In the genomic region with DNA sequence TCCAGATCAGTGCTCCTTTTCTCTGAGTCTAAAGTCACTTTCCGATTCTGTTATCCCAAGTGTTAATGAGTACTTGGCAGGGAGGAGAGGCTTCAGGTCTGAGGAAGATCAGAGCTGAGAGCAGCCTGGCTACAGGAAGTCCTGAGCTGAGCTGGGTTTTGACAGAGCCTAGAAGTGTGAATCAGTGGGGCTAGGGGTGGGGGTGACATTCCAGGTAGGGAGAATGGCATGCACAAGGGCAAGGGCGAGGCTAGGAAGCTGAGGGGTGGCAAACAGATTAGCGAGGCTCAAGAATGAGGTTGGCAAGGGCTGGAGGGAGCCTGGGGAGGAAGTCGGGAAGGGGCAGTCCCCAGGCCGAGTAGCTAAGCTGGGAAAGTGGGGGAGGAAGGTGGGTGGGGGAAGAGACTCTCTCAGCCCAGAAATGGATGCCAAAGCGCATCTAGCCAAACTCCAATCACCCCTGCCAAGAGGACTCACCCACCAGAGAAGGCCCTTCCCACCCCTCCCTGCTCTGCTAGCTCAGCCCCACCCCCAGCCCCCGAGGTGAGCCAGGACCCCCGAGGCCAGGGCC, we compare ENCODE assay signal across 8 mouse cellular contexts. TPM values are rescaled to one million over a fixed set of nuclear protein-coding genes. Genes with fewer than 3 reads are reported as not detected.
A peak's percentile ranks its signal among the peaks of the same experiment; 100 is the strongest.
DNase-seq lines count a peak whose midpoint lies in the region; ATAC-seq lines count a peak whose summit lies in the region.

No protein-coding gene starts in this region.

- no peak overlapping the region for H3K4me3 ChIP-seq in midbrain, embryonic 10.5 days
- no peak overlapping the region for H3K4me3 ChIP-seq in midbrain, embryonic 14.5 days (replicated peaks; ENCODE audit: low read depth, low read length)
- H3K4me3 ChIP-seq in embryonic facial prominence, embryonic 10.5 days: no peak overlapping the region

- H3K27me3 ChIP-seq in midbrain, embryonic 10.5 days (ENCODE audit: low read depth, poor library complexity, severe bottlenecking): peaks cover 24% of the 10 kb centered on the region
- no peaks in the 10 kb centered on the region for H3K27me3 ChIP-seq in midbrain, embryonic 14.5 days (ENCODE audit: control insufficient read depth, insufficient read depth, low read length)
- H3K27me3 ChIP-seq in embryonic facial prominence, embryonic 10.5 days (replicated peaks; ENCODE audit: low read depth, poor library complexity, severe bottlenecking): peaks cover 9% of the 10 kb centered on the region

- H3K27ac ChIP-seq in midbrain, embryonic 10.5 days (replicated peaks): peak overlapping the region; percentile 39; the same call in 1 of the 2 replicates
- H3K27ac ChIP-seq in midbrain, embryonic 14.5 days (replicated peaks; ENCODE audit: low read depth, low read length): no peak overlapping the region
- H3K27ac ChIP-seq in embryonic facial prominence, embryonic 10.5 days (replicated peaks): peak overlapping the region; percentile 31; the same call in 1 of the 2 replicates

- 33% methylated on average over 8 of the region's 8 CpGs for WGBS in midbrain, embryonic 10.5 days
- WGBS in midbrain, embryonic 14.5 days: 27% methylated on average over 8 of the region's 8 CpGs
- 26% methylated on average over 8 of the region's 8 CpGs for WGBS in embryonic facial prominence, embryonic 10.5 days

- peaks cover 47% of the 10 kb centered on the region for H3K4me1 ChIP-seq in midbrain, embryonic 10.5 days
- H3K4me1 ChIP-seq in midbrain, embryonic 14.5 days (ENCODE audit: control insufficient read depth, insufficient read depth, low read length): 0 out of 2 replicates have a peak, but pooled peaks cover 2% of the 10 kb centered on the region
- peaks cover 51% of the 10 kb centered on the region for H3K4me1 ChIP-seq in embryonic facial prominence, embryonic 10.5 days

- H3K9me3 ChIP-seq in midbrain, embryonic 10.5 days (replicated peaks): no peaks in the 10 kb centered on the region
- no peaks in the 10 kb centered on the region for H3K9me3 ChIP-seq in midbrain, embryonic 14.5 days (ENCODE audit: control insufficient read depth, low read length)
- no peaks in the 10 kb centered on the region for H3K9me3 ChIP-seq in embryonic facial prominence, embryonic 10.5 days

- H3K4me2 ChIP-seq in midbrain, embryonic 14.5 days (ENCODE audit: low read length): no peak overlapping the region

- no peak for DNase-seq in midbrain, embryonic 10.5 days (ENCODE audit: low spot score)
- DNase-seq in midbrain, embryonic 14.5 days: no peak
- no peak for DNase-seq in embryonic facial prominence, embryonic 10.5 days (ENCODE audit: low spot score)
- DNase-seq in heart, postnatal 4 days: peak; percentile 58
- peak; percentile 79 to 91 for DNase-seq in lung, postnatal 4 days
- no peak for DNase-seq in embryo, embryonic 11 days
- no peak for DNase-seq in c-Kit-positive CD71-positive TER-119-positive erythroid progenitor cells, embryonic 14.5 days (ENCODE audit: low spot score)
- DNase-seq in layer of hippocampus, adult 8-10 months (ENCODE audit: low spot score in 2 of 2): no peak

- H3K36me3 ChIP-seq in midbrain, embryonic 10.5 days: no peaks in the 10 kb centered on the region
- H3K36me3 ChIP-seq in midbrain, embryonic 14.5 days (ENCODE audit: control insufficient read depth, insufficient read depth, low read length): no peaks in the 10 kb centered on the region
- H3K36me3 ChIP-seq in embryonic facial prominence, embryonic 10.5 days (replicated peaks): no peaks in the 10 kb centered on the region

- no peak for ATAC-seq in midbrain, embryonic 14.5 days (ENCODE audit: low FRiP score, low TSS enrichment)

- no peak overlapping the region for H3K9ac ChIP-seq in midbrain, embryonic 14.5 days (replicated peaks; ENCODE audit: low read length)

RNA-seq across cellular contexts. Expression of gene Hdac7, which starts 6.7 kb away (rescaled TPM):
- polyA plus RNA-seq in midbrain, embryonic 10.5 days (2016; fragmentation: Nextera tagmentation; extraction: Ambion mirVana): 23.9 and 24.7 TPM in 2 replicates
- 29.8 and 30.5 TPM in 2 replicates for polyA plus RNA-seq in midbrain, embryonic 14.5 days (2014; fragmentation: Nextera tagmentation; extraction: Ambion mirVana)
- 26.6 and 30.2 TPM in 2 replicates for polyA plus RNA-seq in embryonic facial prominence, embryonic 10.5 days (2016; fragmentation: Nextera tagmentation; extraction: Ambion mirVana)
- total RNA-seq in heart, postnatal 4 days (2021): 10 to 100 TPM; 51.6 to 52.0 TPM
- total RNA-seq in layer of hippocampus, adult 8-10 months (2022): 10 to 100 TPM; 28.0 to 41.5 (median 34.1) TPM

RNA-seq across cellular contexts. Expression of gene Slc48a1, which starts 59.3 kb away (rescaled TPM):
- polyA plus RNA-seq in midbrain, embryonic 10.5 days (2016; fragmentation: Nextera tagmentation; extraction: Ambion mirVana): 30.5 and 36.3 TPM in 2 replicates
- polyA plus RNA-seq in midbrain, embryonic 14.5 days (2014; fragmentation: Nextera tagmentation; extraction: Ambion mirVana): 72.9 and 100 TPM in 2 replicates
- 17.8 and 18.9 TPM in 2 replicates for polyA plus RNA-seq in embryonic facial prominence, embryonic 10.5 days (2016; fragmentation: Nextera tagmentation; extraction: Ambion mirVana)
- 10 to 100 TPM; 58.7 to 59.2 TPM for total RNA-seq in heart, postnatal 4 days (2021)
- total RNA-seq in layer of hippocampus, adult 8-10 months (2022): 100 to 1,000 TPM; 131 to 151 (median 146) TPM

Comparison
In these comparisons a context has a peak if more than half of its experiments do, and no peak if none do; other contexts are left out.
1. DNase-seq: peak in heart, postnatal 4 days (single experiment) and lung, postnatal 4 days (2 of 2); none in midbrain, embryonic 10.5 days (single experiment), midbrain, embryonic 14.5 days (single experiment), embryonic facial prominence, embryonic 10.5 days (single experiment), embryo, embryonic 11 days (single experiment), c-Kit-positive CD71-positive TER-119-positive erythroid progenitor cells, embryonic 14.5 days (single experiment) and layer of hippocampus, adult 8-10 months (0 of 2).